ENCODE assay signal across 8 mouse cellular contexts in the genomic region with DNA sequence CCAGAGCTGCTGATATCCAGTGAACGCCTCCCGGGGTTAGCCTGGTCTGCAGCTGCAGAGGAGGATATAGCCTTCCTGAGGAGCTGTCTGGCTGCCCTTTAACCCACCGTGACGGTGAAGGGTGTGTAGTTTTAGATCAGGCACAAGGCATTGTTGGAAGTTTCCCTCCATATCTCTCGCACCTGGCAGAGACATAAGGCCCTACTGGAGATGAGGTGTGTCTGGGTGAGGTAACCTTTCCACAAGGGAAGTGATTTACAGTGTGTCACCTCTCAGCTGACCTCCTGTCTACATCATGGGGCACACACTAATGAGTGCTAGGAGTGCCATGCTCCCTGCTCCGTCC. TPM values are rescaled to one million over a fixed set of nuclear protein-coding genes. Genes with fewer than 3 reads are reported as not detected.
DNase-seq lines count a peak whose midpoint lies in the region; ATAC-seq lines count a peak whose summit lies in the region.

No protein-coding gene starts in this region.

- peak overlapping the region; percentile 92; the same call in 1 of the 2 replicates for H3K27ac ChIP-seq in lung, embryonic 16.5 days (ENCODE audit: low read length)
- H3K27ac ChIP-seq in forebrain, embryonic 13.5 days, result peak overlapping the region; percentile 91
- H3K27ac ChIP-seq in limb, embryonic 10.5 days, result peak overlapping the region; percentile 99; the same call in 1 of the 2 replicates
- H3K27ac ChIP-seq in stomach, embryonic 14.5 days (ENCODE audit: low read length), result peak overlapping the region; percentile 10; the same call in 1 of the 2 replicates

- 72% methylated on average over 6 of the region's 6 CpGs for WGBS in lung, embryonic 16.5 days
- WGBS in forebrain, embryonic 13.5 days, result 87% methylated on average over 6 of the region's 6 CpGs
- WGBS in limb, embryonic 10.5 days, result 75% methylated on average over 6 of the region's 6 CpGs
- WGBS in stomach, embryonic 14.5 days, result 66% methylated on average over 6 of the region's 6 CpGs

- no peaks in the 10 kb centered on the region for H3K9me3 ChIP-seq in lung, embryonic 16.5 days (ENCODE audit: control insufficient read depth, low read length)
- H3K9me3 ChIP-seq in forebrain, embryonic 13.5 days (replicated peaks), result no peaks in the 10 kb centered on the region
- no peaks in the 10 kb centered on the region for H3K9me3 ChIP-seq in limb, embryonic 10.5 days (replicated peaks)
- H3K9me3 ChIP-seq in stomach, embryonic 14.5 days (ENCODE audit: control insufficient read depth, low read depth, low read length), result no peaks in the 10 kb centered on the region

- peaks cover 5% of the 10 kb centered on the region; the same call in 1 of the 2 replicates for H3K36me3 ChIP-seq in lung, embryonic 16.5 days (ENCODE audit: control insufficient read depth, insufficient read depth, low read length)
- H3K36me3 ChIP-seq in forebrain, embryonic 13.5 days (ENCODE audit: poor library complexity, severe bottlenecking), result peaks cover 25% of the 10 kb centered on the region
- H3K36me3 ChIP-seq in limb, embryonic 10.5 days, result peaks cover 41% of the 10 kb centered on the region
- H3K36me3 ChIP-seq in stomach, embryonic 14.5 days (ENCODE audit: control insufficient read depth, insufficient read depth, low read length), result peaks cover 7% of the 10 kb centered on the region; the same call in 1 of the 2 replicates

- intact Hi-C loops in left cerebral cortex, postnatal 36 days (cut with DNase I), result no loop called here

- peak overlapping the region; percentile 79 for H3K4me2 ChIP-seq in lung, embryonic 16.5 days (ENCODE audit: low read depth, low read length)
- peak overlapping the region; percentile 88 for H3K4me2 ChIP-seq in forebrain, embryonic 13.5 days
- peak overlapping the region; percentile 84 for H3K4me2 ChIP-seq in stomach, embryonic 14.5 days (replicated peaks; ENCODE audit: low read depth, low read length)

- no peak for ATAC-seq in lung, embryonic 16.5 days (ENCODE audit: low read depth)
- ATAC-seq in forebrain, embryonic 13.5 days, result no peak
- ATAC-seq in stomach, embryonic 14.5 days (ENCODE audit: insufficient number of reproducible peaks, insufficient read depth, low FRiP score, low read depth), result no peak

- no peak overlapping the region for H3K9ac ChIP-seq in lung, embryonic 16.5 days (ENCODE audit: low read length)
- H3K9ac ChIP-seq in forebrain, embryonic 13.5 days, result no peak overlapping the region
- H3K9ac ChIP-seq in stomach, embryonic 14.5 days (replicated peaks; ENCODE audit: low read depth, low read length), result peak overlapping the region; percentile 99; the same call in 1 of the 2 replicates

- no peaks in the 10 kb centered on the region for H3K27me3 ChIP-seq in lung, embryonic 16.5 days (ENCODE audit: control insufficient read depth, insufficient read depth, low read depth, low read length)
- no peaks in the 10 kb centered on the region for H3K27me3 ChIP-seq in forebrain, embryonic 13.5 days
- H3K27me3 ChIP-seq in limb, embryonic 10.5 days (ENCODE audit: low read depth, poor library complexity, severe bottlenecking), result no peaks in the 10 kb centered on the region
- no peaks in the 10 kb centered on the region for H3K27me3 ChIP-seq in stomach, embryonic 14.5 days (ENCODE audit: control insufficient read depth, insufficient read depth, low read length)

- peaks cover 31% of the 10 kb centered on the region for H3K4me1 ChIP-seq in lung, embryonic 16.5 days (replicated peaks; ENCODE audit: control insufficient read depth, insufficient read depth, low read length)
- H3K4me1 ChIP-seq in forebrain, embryonic 13.5 days, result peaks cover 70% of the 10 kb centered on the region
- peaks cover 76% of the 10 kb centered on the region for H3K4me1 ChIP-seq in limb, embryonic 10.5 days
- peaks cover 41% of the 10 kb centered on the region for H3K4me1 ChIP-seq in stomach, embryonic 14.5 days (ENCODE audit: control insufficient read depth, insufficient read depth, low read length)

- DNase-seq in lung, postnatal 25 days (ENCODE audit: low spot score), result no peak
- no peak for DNase-seq in limb, embryonic 10.5 days (ENCODE audit: low spot score)
- DNase-seq in left cerebral cortex, postnatal 36 days (ENCODE audit: low spot score in 2 of 2), result no peak
- DNase-seq in frontal cortex, postnatal 36 days (ENCODE audit: low spot score in 2 of 2), result no peak
- DNase-seq in cerebellum, adult 9-11 months, result no peak

- peak overlapping the region; percentile 85 for H3K4me3 ChIP-seq in lung, embryonic 16.5 days (ENCODE audit: low read length)
- H3K4me3 ChIP-seq in forebrain, embryonic 13.5 days, result peak overlapping the region; percentile 86
- peak overlapping the region; percentile 89 for H3K4me3 ChIP-seq in limb, embryonic 10.5 days
- H3K4me3 ChIP-seq in stomach, embryonic 14.5 days (ENCODE audit: low read depth, low read length), result peak overlapping the region; percentile 88; the same call in 1 of the 2 replicates

RNA-seq across cellular contexts. Expression of a gene that starts 7.4 kb away (rescaled TPM):
- polyA plus RNA-seq in lung, embryonic 16.5 days (2015; fragmentation: Nextera tagmentation; extraction: Ambion mirVana), result 20.9 and 21.1 TPM in 2 replicates
- polyA plus RNA-seq in forebrain, embryonic 13.5 days (2015; fragmentation: Nextera tagmentation; extraction: Ambion mirVana), result 28.9 and 35.1 TPM in 2 replicates
- polyA plus RNA-seq in limb, embryonic 10.5 days (2016; fragmentation: Nextera tagmentation; extraction: Ambion mirVana), result 21.7 and 26.2 TPM in 2 replicates
- 17.1 and 17.2 TPM in 2 replicates for polyA plus RNA-seq in stomach, embryonic 14.5 days (2014; fragmentation: Nextera tagmentation; extraction: Ambion mirVana)
- total RNA-seq in left cerebral cortex, postnatal 36 days (2021), result 100 to 1,000 TPM; 130 to 131 TPM

RNA-seq across cellular contexts. Expression of a gene that starts 58.2 kb away (rescaled TPM):
- polyA plus RNA-seq in lung, embryonic 16.5 days (2015; fragmentation: Nextera tagmentation; extraction: Ambion mirVana), result 85.3 and 86.3 TPM in 2 replicates
- polyA plus RNA-seq in forebrain, embryonic 13.5 days (2015; fragmentation: Nextera tagmentation; extraction: Ambion mirVana), result 89.9 and 95.2 TPM in 2 replicates
- 70.0 and 70.9 TPM in 2 replicates for polyA plus RNA-seq in limb, embryonic 10.5 days (2016; fragmentation: Nextera tagmentation; extraction: Ambion mirVana)
- 47.3 and 49.2 TPM in 2 replicates for polyA plus RNA-seq in stomach, embryonic 14.5 days (2014; fragmentation: Nextera tagmentation; extraction: Ambion mirVana)
- total RNA-seq in left cerebral cortex, postnatal 36 days (2021), result 10 to 100 TPM; 65.5 to 67.4 TPM

Comparison
In these comparisons a context has a peak if more than half of its experiments do, and no peak if none do; other contexts are left out.
1. H3K27ac ChIP-seq: peak in every context shown above with its lines; median percentile 99 in limb, embryonic 10.5 days; 92 in lung, embryonic 16.5 days; 91 in forebrain, embryonic 13.5 days; 10 in stomach, embryonic 14.5 days.